Mouse (Mus musculus) gastrocnemius, postnatal 36 days (tissue): ENCODE data around the gene Recql5. TPM values are rescaled to one million over a fixed set of nuclear protein-coding genes. Genes with fewer than 3 reads are reported as not detected.

Experiments
- DNase-seq, 2 experiments: peaks; one replicate each; pipeline ENCODE4 v3.0.0; 2022
- intact Hi-C: fragments of 180-260 bp; cut with DNase I; formaldehyde crosslinking; loops from one replicate; pipeline ENCODE4 v1.15.1; 2025
- total RNA-seq, 2 experiments: library from RNA; stranded (reverse); gene quantifications; 2 replicates each; pipeline ENCODE4 v1.2.3; 2021

Recql5 gene
- total RNA-seq, 2 experiments from 2014 or later: 4.5 to 6.9 TPM

- intact Hi-C loops: no loop called here
- DNase-seq: no peak
Measured at GRCm38 (mm10) chr11:115945247-115945646, 12.0 kb upstream of the Recql5 start.

- intact Hi-C loops: no loop called here
Measured at GRCm38 (mm10) chr11:115941980-115942379, 8.7 kb upstream of the Recql5 start.

GRCm38 (mm10) chr11:115939690-115940329 lies 6.5 kb upstream of the Recql5 start:
- intact Hi-C loops: loop anchor here (2.0 kb wide), 1 partner anchor 61 kb away; no protein-coding TSS in a partner anchor
- DNase-seq: peak; percentile 45 to 47

More at GRCm38 (mm10) chr11:115941980-115942379, 8.7 kb upstream of the Recql5 start:
- DNase-seq: no peak

GRCm38 (mm10) chr11:115933747-115934110 lies 452 bp upstream of the Recql5 start:
- intact Hi-C loops: no loop called here
- DNase-seq: no peak

- no peak for DNase-seq
- intact Hi-C loops: no loop called here
Measured at GRCm38 (mm10) chr11:115931235-115931634, 2.0 kb downstream of the Recql5 start.

- no peak for DNase-seq
- intact Hi-C loops: no loop called here
Measured at GRCm38 (mm10) chr11:115929818-115930217, 3.5 kb downstream of the Recql5 start.

- DNase-seq: no peak
- intact Hi-C loops: no loop called here
Measured at GRCm38 (mm10) chr11:115929031-115929430, 4.2 kb downstream of the Recql5 start.

GRCm38 (mm10) chr11:115921986-115922385 lies 11.3 kb downstream of the Recql5 start:
- no peak for DNase-seq
- intact Hi-C loops: no loop called here

- no peak for DNase-seq
- intact Hi-C loops: no loop called here
Measured at GRCm38 (mm10) chr11:115920110-115920818, 13.0 kb downstream of the Recql5 start.

GRCm38 (mm10) chr11:115919073-115919472 lies 14.2 kb downstream of the Recql5 start:
- DNase-seq: no peak
- intact Hi-C loops: no loop called here

GRCm38 (mm10) chr11:115918637-115919036 lies 14.6 kb downstream of the Recql5 start:
- intact Hi-C loops: no loop called here
- DNase-seq: no peak

- DNase-seq: no peak
- intact Hi-C loops: no loop called here
Measured at GRCm38 (mm10) chr11:115916579-115916978, 16.7 kb downstream of the Recql5 start.

GRCm38 (mm10) chr11:115911632-115912376 lies 21.5 kb downstream of the Recql5 start, which contains the start of gene Smim6:
Smim6 (plus strand) TSS chr11:115912017.
- DNase-seq: no peak
- intact Hi-C loops: no loop called here

GRCm38 (mm10) chr11:115911134-115911561 lies 22.1 kb downstream of the Recql5 start:
- intact Hi-C loops: no loop called here
- no peak for DNase-seq

GRCm38 (mm10) chr11:115906521-115906920 lies 26.8 kb downstream of the Recql5 start:
- intact Hi-C loops: no loop called here
- DNase-seq: no peak

GRCm38 (mm10) chr11:115906116-115906515 lies 27.2 kb downstream of the Recql5 start:
- no peak for DNase-seq
- intact Hi-C loops: no loop called here

GRCm38 (mm10) chr11:115904956-115905790 lies 28.1 kb downstream of the Recql5 start:
- intact Hi-C loops: no loop called here

GRCm38 (mm10) chr11:115904231-115904955 lies 28.9 kb downstream of the Recql5 start:
- no peak for DNase-seq
- intact Hi-C loops: no loop called here

More at GRCm38 (mm10) chr11:115904956-115905790, 28.1 kb downstream of the Recql5 start:
- no peak for DNase-seq

- DNase-seq: no peak
- intact Hi-C loops: no loop called here
Measured at GRCm38 (mm10) chr11:115903384-115904230, 29.7 kb downstream of the Recql5 start.
